Mouse (Mus musculus) neural tube, embryonic 14.5 days (tissue): ENCODE measurements around the gene Evi5. TPM values are rescaled to one million over a fixed set of nuclear protein-coding genes. Genes with fewer than 3 reads are reported as not detected.

Experiments
- ATAC-seq: fragments of 200-750 bp; cut with Nextera tagmentation; 2 replicates; pipeline ENCODE4 v1.8.0; 2017; ENCODE audit warnings: low read depth, mild to moderate bottlenecking, moderate TSS enrichment, moderate library complexity
- H3K27ac ChIP-seq: fragments of 300-500 bp; sonication (generic); 2 replicates; pipeline ENCODE4 v1.5.1; 2014; ENCODE audit warnings: low read depth, mild to moderate bottlenecking, control low read depth, low read length, moderate library complexity, mixed read lengths
- H3K27me3 ChIP-seq: fragments of 300-500 bp; sonication (generic); 2 replicates; pipeline ENCODE4 v1.6.1; 2014; ENCODE audit warnings: low read length; ENCODE audit not compliant: control insufficient read depth, insufficient read depth
- H3K36me3 ChIP-seq: fragments of 300-500 bp; sonication (generic); 2 replicates; pipeline ENCODE4 v1.6.1; 2014; ENCODE audit warnings: low read length, mixed read lengths; ENCODE audit not compliant: control insufficient read depth, insufficient read depth
- H3K4me1 ChIP-seq: fragments of 300-500 bp; sonication (generic); 2 replicates; pipeline ENCODE4 v1.6.1; 2014; ENCODE audit warnings: low read length; ENCODE audit not compliant: control insufficient read depth, insufficient read depth
- H3K4me2 ChIP-seq: fragments of 300-500 bp; sonication (generic); 2 replicates; pipeline ENCODE4 v1.6.1; 2014; ENCODE audit warnings: mild to moderate bottlenecking, low read depth, low read length, control low read depth
- H3K4me3 ChIP-seq: fragments of 300-500 bp; sonication (generic); 2 replicates; pipeline ENCODE4 v1.5.1; 2014; ENCODE audit warnings: low read depth, low read length, control low read depth, mixed read lengths
- H3K9ac ChIP-seq: fragments of 300-500 bp; sonication (generic); replicated peaks from 2 replicates; pipeline ENCODE4 v1.6.1; 2014; ENCODE audit warnings: low read depth, mild to moderate bottlenecking, control low read depth, low read length, mixed read lengths
- H3K9me3 ChIP-seq: fragments of 300-500 bp; sonication (generic); 2 replicates; pipeline ENCODE4 v1.6.1; 2016; ENCODE audit warnings: low read length; ENCODE audit not compliant: control insufficient read depth
- WGBS: fragments of 180-500 bp; shearing (Covaris S2); extraction: QIAGEN DNeasy Blood & Tissue Kit; methylation state at CpG from one replicate; pipeline ENCODE4 v1.1.7; 2014; 5-methylcytosine and 5-hydroxymethylcytosine counted together
- polyA plus RNA-seq: library from polyadenylated mRNA; unstranded; fragments of >200 nt; fragmentation: Nextera tagmentation; extraction: Ambion mirVana; gene quantifications from 2 replicates; pipeline ENCODE4 v1.2.1, GENCODE M21; 2014

The Evi5 gene
- polyA plus RNA-seq, 1 experiment from 2014 or later = 59.9 TPM

- ATAC-seq = no peak
- no peaks in the 10 kb centered on the region for H3K27me3 ChIP-seq
- 95% methylated on average over 5 of the region's 5 CpGs for WGBS
Measured at GRCm38 (mm10) chr5:107840549-107841238, 34.2 kb downstream of the Evi5 start.

GRCm38 (mm10) chr5:107838891-107839644 lies 35.8 kb downstream of the Evi5 start:
- Histone ChIP-seq H3K9ac (no peak overlapping the region), H3K4me1 (no peaks in the 10 kb centered on the region), H3K9me3 (no peaks in the 10 kb centered on the region), H3K27ac (no peak overlapping the region), H3K4me2 (no peak overlapping the region), H3K4me3 (no peak overlapping the region), H3K36me3 (0 out of 2 replicates have a peak, but pooled peaks cover 4% of the 10 kb centered on the region), H3K27me3 (no peaks in the 10 kb centered on the region)
- no peak for ATAC-seq
- 69% methylated on average over 3 of the region's 3 CpGs for WGBS

More at GRCm38 (mm10) chr5:107840549-107841238, 34.2 kb downstream of the Evi5 start:
- Histone ChIP-seq H3K4me1 (no peaks in the 10 kb centered on the region), H3K4me2 (no peak overlapping the region), H3K27ac (no peak overlapping the region), H3K4me3 (no peak overlapping the region), H3K36me3 (0 out of 2 replicates have a peak, but pooled peaks cover 4% of the 10 kb centered on the region), H3K9me3 (no peaks in the 10 kb centered on the region), H3K9ac (no peak overlapping the region)

DNA sequence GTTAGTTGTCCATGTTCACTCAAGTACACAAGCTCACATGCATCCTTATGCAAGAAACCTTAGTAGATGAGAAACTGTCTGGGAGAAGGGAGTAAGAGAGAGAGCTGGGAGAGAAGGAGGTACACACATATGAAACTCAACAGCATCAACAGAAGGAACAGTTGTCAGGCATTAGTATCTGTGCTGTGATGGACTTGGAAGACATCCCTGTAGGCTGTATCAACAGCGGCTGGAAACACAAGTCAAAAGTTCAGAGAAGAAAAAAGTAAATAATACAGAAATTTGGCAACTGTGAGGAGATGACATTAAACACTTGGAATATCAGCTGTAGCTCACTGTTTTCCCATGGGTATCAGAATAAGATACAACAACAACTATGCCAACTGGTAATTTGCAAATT lies 40.6 kb downstream of the Evi5 start:
- whole genome bisulfite sequencing = 84% methylated on average over 1 of the region's 1 CpGs
- Histone ChIP-seq H3K4me3 (no peak overlapping the region), H3K36me3 (no peaks in the 10 kb centered on the region), H3K4me1 (no peaks in the 10 kb centered on the region), H3K27me3 (no peaks in the 10 kb centered on the region), H3K9ac (no peak overlapping the region), H3K4me2 (no peak overlapping the region), H3K27ac (no peak overlapping the region), H3K9me3 (no peaks in the 10 kb centered on the region; the same call in 1 of the 2 replicates)
- no peak for ATAC-seq

GRCm38 (mm10) chr5:107831351-107831750 lies 43.6 kb downstream of the Evi5 start:
- no peak overlapping the region for H3K4me3 ChIP-seq
- WGBS = 89% methylated on average over 3 of the region's 3 CpGs
- no peaks in the 10 kb centered on the region for H3K36me3 ChIP-seq
- H3K27me3 ChIP-seq = no peaks in the 10 kb centered on the region
- no peak for ATAC-seq
- no peak overlapping the region for H3K27ac ChIP-seq
- H3K9ac ChIP-seq = no peak overlapping the region
- H3K4me2 ChIP-seq = no peak overlapping the region
- H3K9me3 ChIP-seq = no peaks in the 10 kb centered on the region; the same call in 1 of the 2 replicates
- H3K4me1 ChIP-seq = no peaks in the 10 kb centered on the region

DNA sequence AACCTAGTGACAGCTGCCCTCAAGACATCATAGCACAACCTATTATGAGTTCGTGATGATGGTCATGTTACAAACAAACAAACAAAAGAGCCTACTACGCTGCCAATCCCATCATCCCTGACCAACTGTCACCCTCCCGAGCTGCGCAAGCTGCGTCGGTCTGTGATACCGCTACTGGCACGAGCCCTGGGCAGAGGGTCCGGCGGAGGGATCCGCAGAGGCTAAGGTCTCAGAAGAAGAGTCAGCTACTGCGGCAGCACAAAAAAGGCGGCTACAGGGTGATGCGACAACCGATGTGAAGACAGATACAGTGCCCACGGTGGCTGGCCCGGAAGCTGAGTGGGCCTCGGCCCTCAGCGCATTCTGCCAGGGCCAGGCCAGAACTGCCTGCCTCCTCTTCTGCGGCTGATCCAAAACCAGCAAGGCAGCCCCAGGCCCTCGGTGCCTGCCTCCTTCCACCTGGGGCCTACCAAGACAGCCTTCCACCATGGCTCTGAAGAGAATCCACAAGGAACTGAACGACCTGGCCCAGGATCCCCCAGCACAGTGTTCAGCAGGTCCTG lies 44.8 kb downstream of the Evi5 start, which contains the start of gene Ube2d2b:
Ube2d2b (plus strand) TSS at position 102 of the 563 bp plus-strand sequence.
- Histone ChIP-seq H3K4me1 (no peaks in the 10 kb centered on the region), H3K36me3 (no peaks in the 10 kb centered on the region), H3K27ac (no peak within 1 kb of the TSS), H3K27me3 (no peaks in the 10 kb centered on the region), H3K9ac (no peak within 1 kb of the TSS), H3K9me3 (no peaks in the 10 kb centered on the region; the same call in 1 of the 2 replicates), H3K4me3 (no peak within 1 kb of the TSS), H3K4me2 (no peak within 1 kb of the TSS)
- WGBS = 97% methylated on average over 22 of the region's 22 CpGs
- ATAC-seq = no peak

- peaks cover 7% of the 10 kb centered on the region for H3K36me3 ChIP-seq
- H3K4me3 ChIP-seq = no peak overlapping the region
- no peaks in the 10 kb centered on the region for H3K4me1 ChIP-seq
- no peak overlapping the region for H3K9ac ChIP-seq
- H3K27me3 ChIP-seq = no peaks in the 10 kb centered on the region
- H3K4me2 ChIP-seq = no peak overlapping the region
- no peak for ATAC-seq
- no peak overlapping the region for H3K27ac ChIP-seq
- no peaks in the 10 kb centered on the region for H3K9me3 ChIP-seq
- 100% methylated on average over 1 of the region's 1 CpGs for WGBS
Measured at GRCm38 (mm10) chr5:107822521-107822920, 52.4 kb downstream of the Evi5 start.

DNA sequence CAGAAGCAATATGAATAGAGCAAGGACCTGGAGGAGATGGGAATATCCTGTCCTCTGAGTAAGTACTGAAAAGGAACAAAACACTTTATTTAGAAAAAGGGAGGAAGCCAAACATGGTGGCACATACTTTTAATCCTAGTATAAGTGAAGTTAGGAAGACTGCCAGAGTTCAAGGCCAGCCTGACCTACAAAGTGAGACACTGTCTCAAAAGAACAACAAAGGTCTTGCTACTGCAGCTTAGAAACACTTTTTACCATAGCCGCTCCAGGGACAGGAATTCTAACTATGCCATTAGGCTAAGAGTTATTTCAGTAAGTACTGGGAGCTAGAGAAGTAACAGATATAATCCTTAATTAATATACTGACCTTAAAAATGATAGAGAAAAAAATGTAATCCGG lies 60.3 kb downstream of the Evi5 start:
- H3K9me3 ChIP-seq = no peaks in the 10 kb centered on the region
- ATAC-seq = no peak
- H3K9ac ChIP-seq = no peak overlapping the region
- H3K27me3 ChIP-seq = no peaks in the 10 kb centered on the region
- H3K4me1 ChIP-seq = no peaks in the 10 kb centered on the region
- no peak overlapping the region for H3K27ac ChIP-seq
- H3K4me2 ChIP-seq = no peak overlapping the region
- H3K36me3 ChIP-seq = peaks cover 10% of the 10 kb centered on the region
- no peak overlapping the region for H3K4me3 ChIP-seq
- WGBS = 89% methylated on average over 2 of the region's 2 CpGs

GRCm38 (mm10) chr5:107807496-107807895 lies 67.4 kb downstream of the Evi5 start:
- WGBS = 62% methylated on average over 4 of the region's 4 CpGs
- Histone ChIP-seq H3K27ac (no peak overlapping the region), H3K4me1 (no peaks in the 10 kb centered on the region), H3K4me3 (no peak overlapping the region), H3K27me3 (no peaks in the 10 kb centered on the region), H3K36me3 (no peaks in the 10 kb centered on the region; the same call in 1 of the 2 replicates), H3K4me2 (no peak overlapping the region), H3K9me3 (no peaks in the 10 kb centered on the region), H3K9ac (no peak overlapping the region)
- no peak for ATAC-seq

DNA sequence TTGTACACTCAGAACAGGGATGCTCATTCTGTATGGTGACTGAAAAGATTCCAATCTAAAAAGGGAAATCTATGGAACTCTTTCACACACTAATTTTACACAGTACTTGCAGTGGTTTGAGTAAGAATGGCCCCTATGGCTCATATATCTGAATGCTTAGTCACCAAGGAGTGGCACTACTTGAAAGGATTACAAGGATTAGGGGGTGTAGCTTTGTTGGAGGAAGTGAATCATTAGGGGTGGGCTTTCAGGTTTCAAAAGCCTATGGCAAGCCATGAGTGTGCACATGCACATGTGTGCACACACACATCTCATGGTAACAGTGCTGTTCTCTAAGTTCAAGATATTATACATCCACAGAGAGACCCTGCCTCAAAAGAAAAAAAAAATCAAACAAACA lies 72.3 kb downstream of the Evi5 start:
- Histone ChIP-seq H3K9me3 (no peaks in the 10 kb centered on the region), H3K36me3 (no peaks in the 10 kb centered on the region), H3K4me3 (no peak overlapping the region), H3K4me2 (no peak overlapping the region), H3K27ac (no peak overlapping the region), H3K27me3 (no peaks in the 10 kb centered on the region), H3K4me1 (no peaks in the 10 kb centered on the region), H3K9ac (no peak overlapping the region)
- ATAC-seq = no peak
